Mouse (Mus musculus): ENCODE measurements around the gene Mcm2.

DNA sequence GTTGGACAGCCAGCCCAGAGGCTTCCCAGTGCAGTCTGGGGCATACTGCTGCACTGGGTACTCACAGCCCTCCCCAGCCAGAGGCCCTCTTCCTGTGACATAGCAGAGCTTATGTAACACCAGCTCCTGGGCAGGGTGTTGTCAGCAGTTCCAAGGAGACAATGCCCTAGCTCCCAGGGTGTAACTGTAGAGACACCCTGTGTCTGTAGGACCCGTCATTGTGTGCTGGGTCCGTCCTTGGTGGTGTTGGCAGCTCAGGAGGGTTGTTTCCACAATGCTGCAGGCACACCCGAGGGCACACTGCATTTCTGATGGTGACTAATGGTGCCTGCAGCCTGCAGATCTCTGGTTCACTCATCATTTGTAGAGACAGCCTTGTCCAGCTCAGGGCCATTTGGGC is 28.3 kb upstream of the Mcm2 start:
- TF ChIP-seq CTCF (IDR thresholded peaks at IDR 0.05; ENCODE audit: extremely low read depth, insufficient read length, insufficient replicate concordance, low read depth, low read length) (no peak), POLR2A (IDR thresholded peaks at IDR 0.05; ENCODE audit: low read depth, low read length) (no peak)
